Mouse (Mus musculus) thymus, postnatal 0 days (tissue): ENCODE measurements around the gene Rbl1. TPM values are rescaled to one million over a fixed set of nuclear protein-coding genes. Genes with fewer than 3 reads are reported as not detected.
"Not testable (repeated sequence)": the region's sequence is repeated elsewhere in the genome, so short reads cannot be mapped to it uniquely, and the experiment has no call there.

Experiments used
- DNase-seq: peaks from one replicate; pipeline ENCODE4 v3.0.0-alpha.2; 2015; ENCODE audit warnings: low spot score
- polyA plus RNA-seq: library from polyadenylated mRNA; unstranded; fragments of >200 nt; fragmentation: Nextera tagmentation; extraction: Ambion mirVana; gene quantifications from 2 replicates; pipeline ENCODE4 v1.2.1, GENCODE M21; 2015

Gene Rbl1
- polyA plus RNA-seq, 1 experiment from 2014 or later, result 40.7 TPM

DNA sequence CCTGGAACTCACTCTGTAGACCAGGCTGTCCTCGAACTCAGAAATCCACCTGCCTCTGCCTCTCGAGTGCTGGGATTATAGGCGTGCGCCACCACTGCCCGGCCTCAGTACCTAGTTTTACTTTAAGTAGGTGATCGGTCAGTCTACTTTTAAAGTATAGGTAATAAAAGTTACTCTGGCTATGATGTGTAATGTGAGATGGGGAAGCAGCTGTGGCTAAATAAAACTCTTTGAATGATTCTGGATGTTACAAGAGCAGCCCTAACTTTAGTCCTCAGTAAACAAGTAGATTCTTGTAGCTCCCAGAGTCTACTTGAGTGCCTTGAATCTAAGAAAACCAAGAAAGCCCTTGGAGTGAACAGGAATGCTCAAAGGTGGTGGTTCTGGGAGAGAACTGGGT lies 31.4 kb downstream of the Rbl1 start:
- DNase-seq, result no peak

GRCm38 (mm10) chr2:157170626-157171025 lies 33.7 kb downstream of the Rbl1 start:
- DNase-seq, result no peak

GRCm38 (mm10) chr2:157170166-157170565 lies 34.2 kb downstream of the Rbl1 start:
- DNase-seq, result no peak

GRCm38 (mm10) chr2:157166371-157167080 lies 37.8 kb downstream of the Rbl1 start:
- no peak for DNase-seq

DNA sequence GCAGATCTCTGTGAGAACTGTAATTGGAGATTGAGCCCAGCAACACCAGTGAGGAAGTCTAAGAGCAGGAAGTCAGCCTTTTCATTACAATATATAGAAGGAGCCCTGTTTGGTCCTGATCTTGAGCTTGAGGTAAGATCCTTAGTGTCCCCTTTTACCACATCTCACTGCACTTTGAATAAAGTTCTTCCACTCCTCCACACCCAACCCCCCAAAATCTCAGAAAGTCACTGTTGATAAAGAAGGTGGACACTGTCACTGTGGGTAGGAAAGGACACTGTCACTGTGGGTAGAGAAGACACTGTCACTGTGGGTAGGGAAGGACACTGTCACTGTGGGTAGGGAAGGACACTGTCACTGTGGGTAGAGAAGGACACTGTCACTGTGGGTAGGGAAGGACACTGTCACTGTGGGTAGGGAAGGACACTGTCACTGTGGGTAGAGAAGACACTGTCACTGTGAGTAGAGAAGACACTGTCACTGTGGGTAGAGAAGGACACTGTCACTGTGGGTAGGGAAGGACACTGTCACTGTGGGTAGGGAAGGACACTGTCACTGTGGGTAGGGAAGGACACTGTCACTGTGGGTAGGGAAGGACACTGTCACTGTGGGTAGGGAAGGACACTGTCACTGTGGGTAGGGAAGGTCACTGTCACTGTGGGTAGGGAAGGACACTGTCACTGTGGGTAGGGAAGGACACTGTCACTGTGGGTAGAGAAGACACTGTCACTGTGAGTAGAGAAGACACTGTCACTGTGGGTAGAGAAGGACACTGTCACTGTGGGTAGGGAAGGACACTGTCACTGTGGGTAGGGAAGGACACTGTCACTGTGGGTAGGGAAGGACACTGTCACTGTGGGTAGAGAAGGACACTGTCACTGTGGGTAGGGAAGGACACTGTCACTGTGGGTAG lies 38.8 kb downstream of the Rbl1 start:
- DNase-seq, result not testable (repeated sequence)

DNA sequence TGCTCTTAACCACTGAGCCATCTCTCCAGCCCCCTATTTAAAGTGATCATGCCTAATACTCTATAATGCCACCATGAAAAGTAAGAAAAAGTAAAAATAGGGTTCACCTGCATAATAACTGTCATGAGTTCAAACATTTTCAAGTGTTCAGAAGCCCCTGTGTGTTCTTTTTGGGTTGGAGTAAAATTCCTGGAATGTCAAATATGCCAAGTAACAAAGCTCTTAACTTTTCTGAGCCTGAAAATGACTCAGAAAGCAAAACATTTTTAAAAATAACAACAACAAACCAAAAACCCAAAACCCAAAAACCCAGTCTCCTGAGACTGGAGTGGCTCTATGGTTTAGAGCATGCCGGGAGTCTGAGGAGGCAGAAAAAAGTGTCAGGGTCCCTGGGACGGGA lies 40.2 kb downstream of the Rbl1 start:
- no peak for DNase-seq

DNA sequence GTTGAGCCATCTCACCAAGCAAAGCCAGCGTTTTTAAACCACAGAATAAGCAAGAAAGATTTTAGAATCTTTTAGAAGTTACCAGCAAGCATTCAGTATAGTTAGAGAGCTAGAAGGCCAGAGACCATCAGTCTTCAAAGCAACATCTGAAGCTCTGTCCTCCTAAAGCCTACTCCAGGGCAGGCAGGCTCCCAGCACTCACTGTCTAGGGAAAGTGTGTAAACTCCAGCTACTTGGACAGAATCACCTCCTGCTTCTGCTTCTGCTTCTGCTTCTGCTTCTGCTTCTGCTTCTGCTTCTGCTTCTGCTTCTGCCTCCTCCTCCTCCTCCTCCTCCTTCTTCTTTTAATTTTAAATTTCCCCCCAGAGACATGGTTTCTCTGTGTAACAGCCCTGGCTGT lies 48.3 kb downstream of the Rbl1 start:
- no peak for DNase-seq

DNA sequence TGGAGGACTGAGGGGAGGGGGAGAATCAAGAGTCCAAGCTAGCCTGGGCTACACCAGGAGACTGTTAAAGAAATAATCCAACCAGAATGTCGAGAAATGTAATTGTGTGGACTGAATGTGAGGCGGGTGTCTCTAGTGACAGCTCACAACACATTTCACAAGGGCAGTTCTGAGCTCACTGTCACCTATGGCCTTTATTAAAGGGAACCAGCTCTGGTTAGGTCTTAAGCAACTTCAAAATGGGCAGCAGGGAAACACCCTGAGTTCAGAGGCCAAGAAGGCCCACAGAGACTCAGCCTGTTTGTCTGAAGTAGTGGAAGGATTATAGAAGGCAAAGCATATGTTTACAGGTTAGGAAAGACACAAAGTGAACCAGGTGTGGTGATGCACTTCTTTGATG lies 51.1 kb downstream of the Rbl1 start:
- no peak for DNase-seq

DNA sequence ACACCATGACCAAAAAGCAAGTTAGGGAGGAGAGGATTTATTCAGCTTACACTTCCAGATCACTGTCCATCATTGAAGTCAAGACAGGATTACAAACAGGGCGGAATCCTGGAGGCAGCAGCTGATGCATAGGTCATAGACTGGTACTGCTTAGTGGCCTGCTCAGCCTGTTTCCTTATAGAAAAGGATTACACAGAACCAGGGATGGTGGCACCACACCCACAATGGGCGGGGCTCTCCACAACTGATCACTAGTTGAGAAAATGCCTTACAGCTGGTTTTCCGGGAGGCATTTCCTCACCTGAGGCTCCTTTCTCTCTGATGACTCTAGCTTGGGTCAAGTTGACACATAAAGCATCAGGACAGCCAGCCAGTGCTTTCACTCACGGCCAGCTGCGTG lies 55.9 kb downstream of the Rbl1 start:
- DNase-seq, result no peak

DNA sequence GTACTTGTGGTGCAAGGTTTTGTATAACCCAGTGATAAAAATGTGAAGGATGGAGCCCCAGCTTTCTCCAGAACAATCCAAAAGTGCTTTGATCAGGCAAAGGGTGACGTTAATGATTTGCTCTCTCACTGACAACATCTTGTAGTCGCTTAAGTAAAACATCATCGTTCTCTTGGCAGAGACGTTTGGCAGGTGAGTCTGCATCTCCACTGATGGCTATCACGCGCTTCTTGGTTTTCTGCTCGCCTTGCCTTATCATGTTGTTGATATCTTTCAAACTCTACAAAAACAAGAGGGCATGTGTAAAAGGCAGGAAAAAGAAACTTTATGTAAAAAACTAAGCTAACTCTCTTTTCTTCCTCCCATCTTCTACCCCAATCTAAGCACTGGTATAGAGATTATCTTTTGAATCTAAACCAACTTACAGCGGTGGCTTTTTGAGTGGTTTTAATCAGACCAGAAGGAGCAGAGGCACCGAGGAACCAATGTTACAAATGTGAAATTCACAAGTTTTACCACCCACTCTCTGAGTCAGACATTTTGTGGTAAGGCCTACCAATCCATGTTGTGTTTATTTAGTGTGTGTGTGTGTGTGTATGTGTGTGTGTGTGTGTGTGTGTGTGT lies 56.8 kb downstream of the Rbl1 start:
- DNase-seq, result peak; percentile 15

GRCm38 (mm10) chr2:157145173-157145572 lies 59.2 kb downstream of the Rbl1 start:
- no peak for DNase-seq

DNA sequence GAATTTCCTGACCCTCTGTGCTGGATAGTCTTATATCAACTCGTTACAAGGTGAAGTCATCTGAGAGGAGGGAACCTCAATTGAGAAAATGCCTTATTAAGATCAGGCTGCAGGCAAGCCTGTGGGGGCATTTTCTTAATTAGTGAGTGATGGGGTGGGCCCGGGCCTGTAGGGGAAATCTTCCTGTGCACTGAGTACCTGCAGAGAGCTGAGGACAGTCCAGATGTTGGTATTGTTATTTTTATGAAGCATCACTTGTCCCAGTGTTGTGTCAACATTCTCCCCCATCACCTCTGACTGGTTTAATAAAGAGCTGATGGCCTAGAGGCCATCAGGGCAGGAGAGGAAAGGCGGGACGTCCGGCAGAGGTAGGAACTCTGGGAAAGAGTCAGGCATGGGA lies 60.2 kb downstream of the Rbl1 start:
- no peak for DNase-seq

DNA sequence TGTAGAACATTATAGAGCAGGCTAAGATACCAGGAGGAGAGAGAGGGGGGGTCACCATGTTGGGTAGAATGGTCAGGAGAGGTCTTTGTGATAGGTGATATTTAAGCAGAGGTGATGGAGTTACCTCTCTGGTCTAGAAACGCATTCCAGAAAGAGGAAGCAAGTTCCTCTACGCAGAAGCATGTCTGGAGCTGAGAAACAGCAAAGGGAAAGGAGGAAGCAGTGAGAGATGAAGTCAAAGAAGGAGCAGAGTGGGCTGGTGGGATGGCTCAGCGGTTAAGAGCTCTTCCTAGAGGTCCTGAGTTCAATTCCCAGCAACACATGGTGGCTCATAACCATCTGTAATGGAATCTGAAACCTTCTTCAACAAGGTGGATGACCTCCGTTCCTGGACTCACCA lies 62.4 kb downstream of the Rbl1 start:
- DNase-seq, result no peak

DNA sequence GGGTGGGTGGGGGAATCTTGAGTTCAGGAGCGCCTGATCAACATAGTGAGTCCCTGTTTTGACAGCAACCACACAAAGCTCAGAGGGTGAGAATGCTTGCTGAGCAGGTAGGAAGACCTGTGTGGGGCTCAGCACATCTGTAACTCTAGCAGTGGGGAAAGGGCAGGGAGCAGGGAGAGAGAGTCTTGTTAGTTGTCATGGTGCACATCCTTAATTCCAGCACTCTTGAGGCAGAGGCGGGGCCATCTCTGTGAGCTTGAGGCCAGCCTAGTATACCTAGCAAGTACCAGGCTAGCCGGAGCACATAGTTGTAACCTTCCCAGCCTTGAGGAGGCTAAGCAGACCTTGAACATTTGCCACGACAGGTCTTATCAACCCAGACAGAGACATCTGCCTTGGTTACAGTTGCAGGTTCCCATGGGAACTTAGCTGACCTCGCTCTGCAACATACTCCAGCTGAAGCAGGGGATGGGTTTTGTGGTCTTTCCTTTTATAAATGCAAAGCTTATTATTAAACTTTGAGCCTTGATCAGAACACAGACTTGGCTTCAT lies 65.0 kb downstream of the Rbl1 start:
- no peak for DNase-seq

DNA sequence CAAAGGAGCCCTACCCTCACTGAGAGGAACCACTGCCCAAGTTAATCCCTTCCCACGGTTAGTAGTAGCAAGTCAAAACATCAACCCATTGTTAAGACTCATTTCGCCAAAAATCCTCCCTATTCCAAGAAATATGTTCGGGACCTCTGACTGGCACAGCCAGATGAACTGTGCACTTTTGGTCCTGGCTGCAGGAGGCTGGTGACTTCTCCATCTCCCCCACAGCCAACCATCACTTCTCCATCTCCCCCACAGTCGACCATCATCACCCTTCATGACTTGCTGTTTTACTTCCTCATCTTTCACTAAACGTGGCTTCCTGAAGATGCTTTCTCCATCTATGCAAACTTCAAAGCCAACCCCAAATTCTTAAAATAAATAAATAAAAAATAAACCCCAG lies 65.5 kb downstream of the Rbl1 start:
- DNase-seq, result no peak

DNA sequence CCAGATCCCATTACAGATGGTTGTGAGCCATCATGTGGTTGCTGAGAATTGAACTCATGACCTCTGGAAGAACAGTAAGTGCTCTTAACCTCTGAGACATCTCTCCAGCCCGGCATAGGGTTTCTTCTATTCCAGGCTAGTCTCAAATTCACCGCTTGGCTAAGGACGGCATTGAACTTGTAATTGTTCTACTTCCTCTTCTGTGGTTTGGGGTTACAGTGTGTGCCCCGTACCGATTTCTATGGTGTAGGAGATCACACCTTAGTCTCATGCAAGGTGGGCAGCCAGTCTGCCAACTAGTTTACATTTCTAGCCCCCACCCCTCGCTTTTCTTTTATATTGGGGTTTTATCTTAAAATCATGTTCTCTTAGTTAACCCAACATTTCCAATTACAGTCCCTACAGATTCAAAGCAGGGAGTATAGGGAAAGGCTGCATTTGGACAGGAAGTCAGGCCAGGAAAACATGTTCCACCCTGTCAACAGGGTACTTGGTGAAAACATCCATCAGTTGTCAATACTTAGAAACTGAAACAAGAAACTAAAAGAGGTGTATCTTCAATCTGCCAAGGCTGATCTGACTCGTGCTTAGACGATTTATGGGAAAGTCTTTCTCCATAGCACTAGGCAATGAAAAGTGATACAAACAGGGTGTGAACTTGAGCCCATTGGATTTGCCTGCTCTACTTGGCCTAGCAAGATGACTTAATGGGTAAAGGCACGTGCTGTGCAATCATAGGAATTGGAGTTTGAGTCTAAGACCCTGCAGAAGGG lies 66.2 kb downstream of the Rbl1 start:
- no peak for DNase-seq

DNA sequence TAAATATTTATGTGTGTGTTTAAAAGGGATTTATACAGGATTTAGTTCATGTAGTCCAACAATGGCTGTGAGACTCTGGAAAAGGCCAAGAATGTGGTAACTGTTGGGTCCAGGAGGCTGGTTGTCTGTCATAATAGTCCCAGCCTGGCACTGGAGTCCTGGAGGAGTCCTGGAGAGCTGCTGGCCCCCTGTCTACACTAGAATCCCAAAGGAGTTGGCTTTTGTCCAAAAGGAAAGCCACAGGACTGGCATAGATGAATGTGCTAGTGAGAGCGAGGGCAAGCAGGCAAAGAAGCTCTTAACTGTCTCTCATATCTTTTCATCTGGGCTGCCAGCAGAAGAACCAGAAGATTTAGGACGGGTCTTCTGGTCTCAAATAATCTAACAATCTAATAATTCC lies 67.7 kb downstream of the Rbl1 start:
- DNase-seq, result no peak

DNA sequence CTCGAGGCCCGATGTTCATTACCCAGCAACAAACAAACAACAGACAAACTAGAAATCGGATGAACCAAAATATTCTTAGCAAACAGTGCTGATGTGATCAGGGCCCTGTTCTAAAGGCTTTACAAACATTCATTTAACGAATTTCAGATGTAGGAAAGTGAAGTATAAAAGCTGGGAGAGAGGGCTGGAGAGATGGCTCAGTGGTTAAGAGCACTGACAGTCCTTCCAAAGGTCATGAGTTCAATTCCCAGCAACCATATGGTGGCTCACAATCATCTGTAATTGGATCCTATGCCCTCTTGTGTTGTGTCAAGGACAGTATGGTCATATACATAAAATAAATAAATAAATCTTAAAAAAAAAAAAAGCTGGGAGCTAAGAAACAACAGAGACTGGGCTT lies 68.2 kb downstream of the Rbl1 start:
- no peak for DNase-seq

- DNase-seq, result no peak
Measured at GRCm38 (mm10) chr2:157135529-157136120, 68.7 kb downstream of the Rbl1 start.

DNA sequence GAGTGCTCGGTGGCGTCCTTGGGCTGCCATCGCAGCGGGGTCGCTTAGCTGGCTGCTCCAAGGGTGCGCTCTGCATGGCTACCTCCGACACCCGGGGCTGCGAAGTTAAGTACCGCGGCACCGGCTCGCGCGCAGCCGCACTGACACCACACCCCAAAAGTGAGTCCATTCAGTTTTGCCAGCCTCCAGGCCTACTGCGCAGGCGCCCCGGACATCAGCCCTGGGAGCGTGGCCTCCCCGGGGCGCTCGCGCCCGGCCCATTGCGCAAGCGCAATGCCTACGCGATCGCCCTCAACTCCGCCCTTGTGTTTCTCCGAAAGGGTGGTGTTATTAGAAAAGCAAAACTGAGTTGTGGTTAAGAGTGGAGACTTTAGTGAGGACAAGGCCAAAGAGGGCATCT lies 69.3 kb downstream of the Rbl1 start, which contains the start of gene Samhd1:
Gene Samhd1, minus strand, starts transcription at position 252 of the 400 bp plus-strand sequence.
- DNase-seq, result peak; percentile 47

- DNase-seq, result peak; percentile 28
Measured at GRCm38 (mm10) chr2:157134479-157134931, 69.8 kb downstream of the Rbl1 start.
